Mouse (Mus musculus): ENCODE results near the gene 9430015G10Rik. TPM values are rescaled to one million over a fixed set of nuclear protein-coding genes. Genes with fewer than 3 reads are reported as not detected.
A peak's percentile ranks its signal among the peaks of the same experiment; 100 is the strongest.
"Not testable (repeated sequence)": the region's sequence is repeated elsewhere in the genome, so short reads cannot be mapped to it uniquely, and the experiment has no call there.

The 9430015G10Rik gene
- polyA plus RNA-seq, 1 experiment from 2014 or later = 3.4 TPM

DNA sequence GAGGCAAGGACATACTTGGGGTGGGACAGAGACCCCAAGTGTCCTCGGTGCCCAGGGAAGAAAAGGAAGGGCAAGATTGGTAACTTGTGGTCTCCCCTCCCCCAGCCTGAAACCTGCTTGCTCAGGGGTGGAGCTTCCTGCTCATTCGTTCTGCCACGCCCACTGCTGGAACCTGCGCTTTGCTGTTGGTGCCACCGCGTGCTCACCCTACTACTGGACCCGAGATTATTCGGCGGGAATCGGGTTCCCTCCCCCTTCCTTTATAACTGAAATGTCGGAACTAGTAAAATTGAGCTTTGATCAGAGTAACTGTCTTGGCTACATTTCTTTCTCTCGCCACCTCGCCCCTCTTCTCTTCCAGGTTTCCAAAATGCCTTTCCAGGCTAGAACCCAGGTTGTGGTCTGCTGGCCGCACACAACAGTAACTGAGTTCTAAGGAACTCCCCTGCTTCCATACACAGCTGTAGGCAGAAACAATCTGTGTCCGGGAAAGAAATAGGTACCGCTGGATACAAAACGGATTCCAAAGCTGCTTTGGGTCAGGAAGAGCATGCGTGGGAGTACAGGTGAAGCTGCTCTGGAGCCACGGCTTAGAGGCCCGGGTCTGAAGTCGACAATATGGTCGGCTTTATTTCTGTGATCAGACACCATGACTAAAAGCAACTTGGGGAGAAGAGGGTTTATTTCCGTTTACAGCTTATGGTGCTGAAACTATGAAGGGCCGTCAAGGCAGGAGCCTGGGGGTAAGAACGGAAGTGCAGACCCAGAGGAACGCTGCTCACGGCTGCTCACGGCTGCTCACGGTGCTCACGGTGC is 26.7 kb downstream of the 9430015G10Rik start:
- ATAC-seq = no peak
- WGBS = 93% methylated on average over 30 of the region's 30 CpGs
- no peaks in the 10 kb centered on the region for H3K4me1 ChIP-seq (replicated peaks; ENCODE audit: control insufficient read depth, insufficient read depth, low read length)
- no peaks in the 10 kb centered on the region for H3K36me3 ChIP-seq (ENCODE audit: control insufficient read depth, insufficient read depth)
- H3K27me3 ChIP-seq (replicated peaks; ENCODE audit: control insufficient read depth, insufficient read depth, low read length) = no peaks in the 10 kb centered on the region
- no peak overlapping the region for H3K9ac ChIP-seq (ENCODE audit: low read depth, low read length)
- H3K4me3 ChIP-seq (ENCODE audit: low read depth, low read length) = no peak overlapping the region
- no peak for TF ChIP-seq CTCF (IDR thresholded peaks at IDR 0.05; ENCODE audit: low read depth)
- no peak overlapping the region for H3K27ac ChIP-seq (ENCODE audit: low read depth, low read length)
- H3K9me3 ChIP-seq (ENCODE audit: control insufficient read depth) = no peaks in the 10 kb centered on the region
- H3K4me2 ChIP-seq (replicated peaks; ENCODE audit: low read depth) = no peak overlapping the region

DNA sequence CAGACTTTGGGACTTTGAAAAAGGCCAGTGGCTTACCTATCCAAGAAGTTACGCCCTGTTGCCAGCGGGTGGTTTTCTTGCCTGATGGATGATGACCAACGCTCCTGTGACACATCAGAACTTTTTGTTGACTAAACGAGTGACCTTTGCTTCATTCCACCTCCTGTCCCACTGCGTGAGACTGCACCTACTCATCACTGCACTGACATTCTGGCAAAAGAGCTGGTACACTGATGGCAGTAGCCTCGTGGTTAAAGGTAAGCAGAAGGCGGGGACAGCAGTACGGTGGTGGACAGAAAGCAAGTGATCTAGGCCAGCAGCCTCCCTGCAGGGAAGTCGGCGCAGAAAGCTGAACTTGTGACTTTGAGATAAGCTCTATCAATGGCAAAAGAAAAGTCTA is 41.1 kb downstream of the 9430015G10Rik start:
- not testable (repeated sequence) for H3K4me2 ChIP-seq (replicated peaks; ENCODE audit: low read depth); H3K9ac ChIP-seq (ENCODE audit: low read depth, low read length); H3K9me3 ChIP-seq (ENCODE audit: control insufficient read depth); H3K4me1 ChIP-seq (replicated peaks; ENCODE audit: control insufficient read depth, insufficient read depth, low read length); ATAC-seq; H3K36me3 ChIP-seq (ENCODE audit: control insufficient read depth, insufficient read depth); H3K27ac ChIP-seq (ENCODE audit: low read depth, low read length); H3K4me3 ChIP-seq (ENCODE audit: low read depth, low read length); H3K27me3 ChIP-seq (replicated peaks; ENCODE audit: control insufficient read depth, insufficient read depth, low read length)
- WGBS = 57% methylated on average over 10 of the region's 10 CpGs

DNA sequence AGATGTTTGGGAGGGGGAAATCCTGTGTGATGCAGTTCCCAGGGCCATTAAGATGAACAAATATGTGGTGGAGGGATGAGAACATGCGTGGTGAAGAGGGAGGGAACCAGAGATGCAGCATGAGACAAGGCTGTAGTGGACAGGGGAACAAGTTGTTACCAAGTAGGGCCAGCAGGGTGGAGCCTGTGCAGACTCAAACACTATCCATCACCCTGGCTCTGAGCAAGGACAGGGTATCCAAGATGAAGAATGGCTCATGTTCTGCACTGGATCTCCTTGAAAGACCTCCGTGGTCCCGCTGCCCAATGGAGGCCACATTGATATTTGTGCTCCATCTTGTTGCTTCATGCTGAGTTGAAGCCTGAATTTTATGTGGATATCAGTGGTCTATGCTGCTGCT is 45.0 kb downstream of the 9430015G10Rik start:
- no peaks in the 10 kb centered on the region for H3K36me3 ChIP-seq (ENCODE audit: control insufficient read depth, insufficient read depth)
- no peak overlapping the region for H3K27ac ChIP-seq (ENCODE audit: low read depth, low read length)

GRCm38 (mm10) chr4:156166477-156166876 is 56.7 kb downstream of the 9430015G10Rik start:
- 89% methylated on average over 9 of the region's 9 CpGs for WGBS
- H3K9ac ChIP-seq (ENCODE audit: low read depth, low read length) = no peak overlapping the region
- H3K9me3 ChIP-seq (ENCODE audit: control insufficient read depth) = no peaks in the 10 kb centered on the region

More for the DNA sequence above, 45.0 kb downstream of the 9430015G10Rik start:
- Histone ChIP-seq H3K4me2 (replicated peaks; ENCODE audit: low read depth) (no peak overlapping the region), H3K4me1 (replicated peaks; ENCODE audit: control insufficient read depth, insufficient read depth, low read length) (no peaks in the 10 kb centered on the region), H3K9me3 (ENCODE audit: control insufficient read depth) (0 out of 2 replicates have a peak, but pooled peaks cover 3% of the 10 kb centered on the region), H3K27me3 (replicated peaks; ENCODE audit: control insufficient read depth, insufficient read depth, low read length) (no peaks in the 10 kb centered on the region), H3K9ac (ENCODE audit: low read depth, low read length) (no peak overlapping the region), H3K4me3 (ENCODE audit: low read depth, low read length) (no peak overlapping the region)
- no peak for TF ChIP-seq CTCF (IDR thresholded peaks at IDR 0.05; ENCODE audit: low read depth)
- WGBS = 87% methylated on average over 3 of the region's 3 CpGs
- no peak for ATAC-seq

DNA sequence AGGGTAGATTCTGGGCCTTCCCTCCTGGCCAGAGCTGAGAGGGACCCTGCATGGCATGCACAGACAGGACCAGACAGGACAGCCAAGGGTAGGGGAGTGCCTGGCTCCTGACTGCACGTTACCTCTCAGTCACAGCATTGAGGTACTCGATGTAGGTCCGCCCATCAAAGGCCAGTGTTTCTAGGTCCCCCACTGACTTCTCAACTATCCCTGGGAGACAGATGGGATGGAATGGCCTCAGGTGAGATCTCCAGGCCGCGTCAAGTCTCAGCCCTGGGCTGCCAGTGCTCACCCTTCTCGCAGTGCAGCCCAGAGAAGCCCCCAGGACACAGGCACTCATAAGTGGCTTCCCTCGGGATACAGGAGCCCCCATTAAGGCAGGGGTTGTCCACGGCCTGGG is 58.8 kb downstream of the 9430015G10Rik start:
- Histone ChIP-seq H3K4me1 (replicated peaks; ENCODE audit: control insufficient read depth, insufficient read depth, low read length) (no peaks in the 10 kb centered on the region), H3K4me3 (ENCODE audit: low read depth, low read length) (no peak overlapping the region), H3K27ac (ENCODE audit: low read depth, low read length) (no peak overlapping the region), H3K9ac (ENCODE audit: low read depth, low read length) (no peak overlapping the region), H3K27me3 (replicated peaks; ENCODE audit: control insufficient read depth, insufficient read depth, low read length) (no peaks in the 10 kb centered on the region), H3K4me2 (replicated peaks; ENCODE audit: low read depth) (no peak overlapping the region), H3K9me3 (ENCODE audit: control insufficient read depth) (no peaks in the 10 kb centered on the region), H3K36me3 (ENCODE audit: control insufficient read depth, insufficient read depth) (peaks cover 88% of the 10 kb centered on the region)
- TF ChIP-seq CTCF (IDR thresholded peaks at IDR 0.05; ENCODE audit: low read depth) = no peak
- ATAC-seq = no peak
- WGBS = 93% methylated on average over 8 of the region's 8 CpGs

More at GRCm38 (mm10) chr4:156166477-156166876, 56.7 kb downstream of the 9430015G10Rik start:
- Histone ChIP-seq H3K36me3 (ENCODE audit: control insufficient read depth, insufficient read depth) (peaks cover 71% of the 10 kb centered on the region), H3K4me3 (ENCODE audit: low read depth, low read length) (no peak overlapping the region), H3K4me2 (replicated peaks; ENCODE audit: low read depth) (no peak overlapping the region), H3K27me3 (replicated peaks; ENCODE audit: control insufficient read depth, insufficient read depth, low read length) (no peaks in the 10 kb centered on the region), H3K4me1 (replicated peaks; ENCODE audit: control insufficient read depth, insufficient read depth, low read length) (no peaks in the 10 kb centered on the region), H3K27ac (ENCODE audit: low read depth, low read length) (no peak overlapping the region)
- TF ChIP-seq CTCF (IDR thresholded peaks at IDR 0.05; ENCODE audit: low read depth) = peak; percentile 45
- ATAC-seq = no peak

- no peak for ATAC-seq
- TF ChIP-seq CTCF (IDR thresholded peaks at IDR 0.05; ENCODE audit: low read depth) = no peak
- Histone ChIP-seq H3K4me3 (ENCODE audit: low read depth, low read length) (no peak overlapping the region), H3K36me3 (ENCODE audit: control insufficient read depth, insufficient read depth) (peaks cover 88% of the 10 kb centered on the region), H3K27ac (ENCODE audit: low read depth, low read length) (no peak overlapping the region), H3K27me3 (replicated peaks; ENCODE audit: control insufficient read depth, insufficient read depth, low read length) (no peaks in the 10 kb centered on the region), H3K4me2 (replicated peaks; ENCODE audit: low read depth) (no peak overlapping the region), H3K4me1 (replicated peaks; ENCODE audit: control insufficient read depth, insufficient read depth, low read length) (no peaks in the 10 kb centered on the region), H3K9me3 (ENCODE audit: control insufficient read depth) (no peaks in the 10 kb centered on the region), H3K9ac (ENCODE audit: low read depth, low read length) (no peak overlapping the region)
- WGBS = 94% methylated on average over 10 of the region's 10 CpGs
These were observed 59.3 kb downstream of the 9430015G10Rik start for GRCm38 (mm10) chr4:156169129-156169528.
